Mouse (Mus musculus) E14TG2a.4 (cell line): Measurements from ENCODE around the gene Pomt2.

Experiments
- CTCF ChIP-seq: conservative IDR thresholded peaks from 2 replicates; pipeline ENCODE4 v1.5.1; 2014; ENCODE audit warnings: low read length
- NANOG ChIP-seq: IDR thresholded peaks from 2 replicates; pipeline ENCODE4 v1.6.1; 2014; ENCODE audit warnings: borderline replicate concordance, low read length, mixed read lengths
- POU5F1 ChIP-seq: IDR thresholded peaks from 2 replicates; pipeline ENCODE4 v1.6.1; 2014; ENCODE audit warnings: low read length, borderline replicate concordance

DNA sequence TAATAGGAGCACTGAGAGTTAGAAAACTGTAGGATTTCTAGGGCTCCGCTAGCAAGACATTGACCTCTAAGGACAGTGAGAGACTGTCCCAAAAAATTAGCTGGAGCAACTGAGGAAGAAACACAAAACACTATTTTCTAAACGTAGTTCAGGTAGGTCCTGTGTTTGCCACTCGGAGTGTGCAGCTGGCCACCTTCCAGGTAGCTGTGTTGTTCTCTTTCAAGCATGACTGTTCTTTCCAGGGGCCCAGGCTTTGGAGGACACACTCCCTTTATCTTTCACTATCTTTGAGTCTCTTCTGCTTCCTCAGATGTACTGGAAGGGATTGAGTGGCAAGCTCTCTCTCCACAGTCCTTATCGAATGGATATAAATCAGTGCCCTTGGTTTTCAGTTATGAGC lies 44.3 kb downstream of the Pomt2 start:
- TF ChIP-seq CTCF (no peak), NANOG (no peak), POU5F1 (no peak)
